Mouse (Mus musculus) adipose tissue, adult 10 weeks (tissue): ENCODE results near the gene Leap2. TPM values are rescaled to one million over a fixed set of nuclear protein-coding genes. Genes with fewer than 3 reads are reported as not detected.

ENCODE experiments used
- polyA plus RNA-seq: library from polyadenylated mRNA; stranded (reverse); fragments of 350-450 nt; fragmentation: Illumina TruSeq; extraction: RNeasy Lipid Tissue Mini Kit (QIAGEN cat#74804); gene quantifications from one replicate; pipeline ENCODE4 v1.2.3, GENCODE M21; 2014; ENCODE audit warnings: low read depth, low replicate concordance

The Leap2 gene
- not detected for polyA plus RNA-seq

GRCm38 (mm10) chr11:53423036-53423435, at the start of gene Leap2:
Gene Leap2, minus strand, starts transcription at chr11:53423170.

GRCm38 (mm10) chr11:53469968-53470695, 47.2 kb upstream of the Leap2 start, which contains the start of gene Gm9837:
Gene Gm9837, minus strand, starts transcription at chr11:53470479.

GRCm38 (mm10) chr11:53456474-53457371, 33.8 kb upstream of the Leap2 start, which contains the start of the genes Gm10447 and Shroom1:
Gene Gm10447, minus strand, starts transcription at chr11:53457110.
Gene Shroom1, plus strand, starts transcription at chr11:53457205.

GRCm38 (mm10) chr11:53430670-53431346, 7.8 kb upstream of the Leap2 start, which contains the start of the genes Uqcrq and Gdf9:
Gene Uqcrq, minus strand, starts transcription at chr11:53430831.
Gene Gdf9, plus strand, starts transcription at chr11:53431023.

Other genes starting within 250 kb of the Leap2 start
- 106 TPM for gene Hspa4, start 122.7 kb downstream of the Leap2 start, polyA plus RNA-seq
- 8.2 TPM for gene Zcchc10, start 98.5 kb downstream of the Leap2 start, polyA plus RNA-seq
- 36.5 TPM for gene Aff4, start 72.3 kb downstream of the Leap2 start, polyA plus RNA-seq
- gene Uqcrq, start 7.7 kb upstream of the Leap2 start, polyA plus RNA-seq = 298 TPM
- gene Gdf9, start 7.9 kb upstream of the Leap2 start, polyA plus RNA-seq = 1.1 TPM
- 1.2 TPM for gene Gm10447, start 33.9 kb upstream of the Leap2 start, polyA plus RNA-seq
- 7.7 TPM for gene Shroom1, start 34.0 kb upstream of the Leap2 start, polyA plus RNA-seq
- gene Gm9837, start 47.3 kb upstream of the Leap2 start, polyA plus RNA-seq = not detected
- gene Gm9945, start 57.0 kb upstream of the Leap2 start, polyA plus RNA-seq = not detected
- 0.25 TPM for gene Sowaha, start 57.1 kb upstream of the Leap2 start, polyA plus RNA-seq
- gene Sept8, start 96.1 kb upstream of the Leap2 start, polyA plus RNA-seq = 31.8 TPM
- 13.1 TPM for gene Kif3a, start 144.2 kb upstream of the Leap2 start, polyA plus RNA-seq
- gene Il4, start 195.5 kb upstream of the Leap2 start, polyA plus RNA-seq = not detected
- gene Il13, start 211.5 kb upstream of the Leap2 start, polyA plus RNA-seq = not detected